Mouse (Mus musculus): ENCODE data around the gene Fndc4. TPM values are rescaled to one million over a fixed set of nuclear protein-coding genes. Genes with fewer than 3 reads are reported as not detected.

Fndc4 gene
- 22.3 and 28.5 TPM in 2 replicates for polyA plus RNA-seq (2014; fragmentation: Nextera tagmentation; extraction: Ambion mirVana)

DNA sequence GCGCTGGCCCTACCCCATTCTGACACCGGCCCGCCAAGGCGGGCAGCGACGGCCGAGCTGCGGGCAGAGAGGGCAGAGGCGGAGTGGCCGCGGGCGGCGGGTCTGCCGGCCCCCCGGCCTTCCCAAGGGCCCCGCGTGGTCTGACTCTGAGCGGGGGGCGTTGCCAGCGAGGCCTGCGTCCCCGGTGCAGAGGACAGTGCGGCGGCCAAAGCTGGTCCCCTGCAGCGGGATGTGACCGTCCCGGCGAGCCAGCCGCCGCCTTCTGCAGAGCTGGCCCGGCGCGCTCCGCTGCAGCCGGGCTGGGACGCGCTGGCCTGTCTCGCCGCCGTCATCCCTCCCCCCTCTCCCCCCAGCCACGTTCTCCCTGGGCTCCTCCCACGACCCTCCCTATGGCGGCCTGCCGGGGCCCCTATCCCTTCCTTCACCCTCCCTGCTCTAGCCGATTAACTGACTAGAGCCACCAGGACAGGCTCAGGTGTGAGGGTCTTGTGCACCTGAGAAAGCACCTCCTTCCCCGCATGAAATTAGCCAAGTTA, at the start of gene Fndc4:
Gene Fndc4 (minus strand): TSS at position 475 of the 536 bp plus-strand sequence.
- H3K27ac ChIP-seq (ENCODE audit: low read depth, low read length): 0 out of 2 replicates have a peak within 1 kb of the TSS, but pooled peaks have one; percentile 41
- no peaks in the 10 kb centered on the region for H3K27me3 ChIP-seq (ENCODE audit: control insufficient read depth, insufficient read depth, low read length)
- H3K9ac ChIP-seq (ENCODE audit: low read depth, low read length): peak within 1 kb of the TSS; percentile 89
- no peaks in the 10 kb centered on the region for H3K9me3 ChIP-seq (replicated peaks; ENCODE audit: control insufficient read depth, low read length)
- peaks cover 3% of the 10 kb centered on the region; the same call in 1 of the 2 replicates for H3K4me1 ChIP-seq (ENCODE audit: control insufficient read depth, insufficient read depth, low read length)
- peak within 1 kb of the TSS; percentile 99 for H3K4me2 ChIP-seq
- WGBS (ENCODE audit: insufficient replicate concordance): 0% methylated on average over 43 of the region's 46 CpGs
- peak; percentile 53; the same call in 1 of the 2 replicates for ATAC-seq (replicated peaks; ENCODE audit: insufficient number of reproducible peaks, low FRiP score, low TSS enrichment)
- peak within 1 kb of the TSS; percentile 79 for H3K4me3 ChIP-seq (ENCODE audit: low read depth, low read length)
- H3K36me3 ChIP-seq (ENCODE audit: control insufficient read depth, insufficient read depth, low read length): peaks cover 8% of the 10 kb centered on the region; the same call in 1 of the 2 replicates

DNA sequence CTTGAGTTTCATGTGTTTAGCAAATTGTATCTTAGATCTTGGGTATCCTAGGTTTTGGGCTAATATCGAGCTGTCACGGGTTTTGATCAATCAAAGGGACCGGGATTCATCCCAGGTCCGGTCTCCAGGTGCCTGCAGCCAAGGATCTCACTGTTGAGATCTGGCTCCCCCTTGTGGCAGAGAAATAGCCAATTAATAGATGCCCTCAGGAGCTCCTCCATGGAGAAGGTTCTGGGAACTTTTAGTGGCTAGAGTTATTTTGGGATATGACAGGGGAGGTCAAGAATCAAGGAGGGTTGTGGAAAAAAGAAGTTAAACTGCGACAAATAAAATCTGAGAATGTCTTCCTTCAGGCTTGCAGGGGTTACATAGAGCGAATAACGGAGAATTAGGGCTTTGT, 32.4 kb upstream of the Fndc4 start:
- Histone ChIP-seq H3K4me2 (no peak overlapping the region), H3K36me3 (ENCODE audit: control insufficient read depth, insufficient read depth, low read length) (no peaks in the 10 kb centered on the region), H3K27me3 (ENCODE audit: control insufficient read depth, insufficient read depth, low read length) (no peaks in the 10 kb centered on the region), H3K4me1 (ENCODE audit: control insufficient read depth, insufficient read depth, low read length) (no peaks in the 10 kb centered on the region), H3K4me3 (ENCODE audit: low read depth, low read length) (no peak overlapping the region), H3K27ac (ENCODE audit: low read depth, low read length) (no peak overlapping the region), H3K9me3 (replicated peaks; ENCODE audit: control insufficient read depth, low read length) (no peaks in the 10 kb centered on the region), H3K9ac (ENCODE audit: low read depth, low read length) (no peak overlapping the region)
- WGBS (ENCODE audit: insufficient replicate concordance): 32% methylated on average over 7 of the region's 7 CpGs
- no peak for ATAC-seq (replicated peaks; ENCODE audit: insufficient number of reproducible peaks, low FRiP score, low TSS enrichment)

- H3K4me2 ChIP-seq: no peak overlapping the region
- H3K27ac ChIP-seq (ENCODE audit: low read depth, low read length): no peak overlapping the region
- no peaks in the 10 kb centered on the region for H3K4me1 ChIP-seq (ENCODE audit: control insufficient read depth, insufficient read depth, low read length)
- no peak overlapping the region for H3K9ac ChIP-seq (ENCODE audit: low read depth, low read length)
- 19% methylated on average over 5 of the region's 5 CpGs for WGBS (ENCODE audit: insufficient replicate concordance)
- H3K36me3 ChIP-seq (ENCODE audit: control insufficient read depth, insufficient read depth, low read length): no peaks in the 10 kb centered on the region
- no peaks in the 10 kb centered on the region for H3K9me3 ChIP-seq (replicated peaks; ENCODE audit: control insufficient read depth, low read length)
- H3K4me3 ChIP-seq (ENCODE audit: low read depth, low read length): no peak overlapping the region
- no peak for ATAC-seq (replicated peaks; ENCODE audit: insufficient number of reproducible peaks, low FRiP score, low TSS enrichment)
- no peaks in the 10 kb centered on the region for H3K27me3 ChIP-seq (ENCODE audit: control insufficient read depth, insufficient read depth, low read length)
These were observed 31.0 kb upstream of the Fndc4 start for GRCm38 (mm10) chr5:31326850-31327249.

DNA sequence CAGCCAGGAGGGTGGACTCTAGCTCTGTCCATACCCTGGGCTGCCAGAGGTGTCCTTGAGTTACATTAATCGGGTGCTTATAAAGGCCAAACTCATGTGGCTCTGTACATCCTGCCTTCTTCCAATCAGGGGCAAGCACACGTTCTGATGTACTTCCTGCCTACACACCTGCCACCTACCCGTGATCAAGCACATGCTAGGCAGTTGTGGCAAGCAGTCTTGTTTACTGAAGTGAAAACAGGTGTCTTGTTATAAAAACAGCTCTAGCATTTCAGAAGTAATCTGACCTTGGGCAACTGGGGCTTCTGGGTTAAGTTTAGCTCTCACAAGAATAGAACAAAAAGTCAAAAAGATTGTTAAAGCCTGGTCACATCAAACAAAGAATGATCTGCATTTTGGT, 28.2 kb upstream of the Fndc4 start:
- H3K36me3 ChIP-seq (ENCODE audit: control insufficient read depth, insufficient read depth, low read length): no peaks in the 10 kb centered on the region
- H3K4me1 ChIP-seq (ENCODE audit: control insufficient read depth, insufficient read depth, low read length): no peaks in the 10 kb centered on the region
- H3K27ac ChIP-seq (ENCODE audit: low read depth, low read length): no peak overlapping the region
- H3K4me2 ChIP-seq: no peak overlapping the region
- H3K9me3 ChIP-seq (replicated peaks; ENCODE audit: control insufficient read depth, low read length): no peaks in the 10 kb centered on the region
- no peak overlapping the region for H3K4me3 ChIP-seq (ENCODE audit: low read depth, low read length)
- 63% methylated on average over 3 of the region's 3 CpGs for WGBS (ENCODE audit: insufficient replicate concordance)
- ATAC-seq (replicated peaks; ENCODE audit: insufficient number of reproducible peaks, low FRiP score, low TSS enrichment): no peak
- no peak overlapping the region for H3K9ac ChIP-seq (ENCODE audit: low read depth, low read length)
- no peaks in the 10 kb centered on the region for H3K27me3 ChIP-seq (ENCODE audit: control insufficient read depth, insufficient read depth, low read length)

DNA sequence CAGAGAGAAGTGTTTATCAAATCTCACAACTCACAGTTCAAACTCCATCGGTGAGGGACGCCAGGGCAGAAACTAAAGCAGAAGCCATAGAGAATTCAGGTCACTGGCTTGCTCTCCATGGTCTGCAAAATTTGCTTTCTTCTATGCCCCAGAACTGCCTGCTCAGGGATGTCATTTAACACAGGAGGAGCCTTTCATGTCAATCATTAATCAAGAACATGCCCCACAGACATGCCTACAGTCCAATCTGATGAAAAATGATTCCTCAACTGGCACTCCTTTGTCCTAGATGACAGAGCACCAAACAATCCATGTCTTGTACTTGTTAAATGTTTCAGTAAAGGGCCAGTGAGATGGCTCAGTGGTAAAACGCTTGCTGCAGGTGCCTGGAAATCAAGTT, 26.9 kb upstream of the Fndc4 start:
- H3K4me1 ChIP-seq (ENCODE audit: control insufficient read depth, insufficient read depth, low read length): no peaks in the 10 kb centered on the region
- H3K27me3 ChIP-seq (ENCODE audit: control insufficient read depth, insufficient read depth, low read length): no peaks in the 10 kb centered on the region
- 79% methylated on average over 3 of the region's 3 CpGs for WGBS (ENCODE audit: insufficient replicate concordance)
- no peak overlapping the region for H3K27ac ChIP-seq (ENCODE audit: low read depth, low read length)
- H3K4me3 ChIP-seq (ENCODE audit: low read depth, low read length): no peak overlapping the region
- ATAC-seq (replicated peaks; ENCODE audit: insufficient number of reproducible peaks, low FRiP score, low TSS enrichment): no peak
- no peak overlapping the region for H3K9ac ChIP-seq (ENCODE audit: low read depth, low read length)
- H3K36me3 ChIP-seq (ENCODE audit: control insufficient read depth, insufficient read depth, low read length): no peaks in the 10 kb centered on the region
- H3K4me2 ChIP-seq: no peak overlapping the region
- no peaks in the 10 kb centered on the region for H3K9me3 ChIP-seq (replicated peaks; ENCODE audit: control insufficient read depth, low read length)

- Histone ChIP-seq H3K4me3 (ENCODE audit: low read depth, low read length) (no peak overlapping the region), H3K9ac (ENCODE audit: low read depth, low read length) (no peak overlapping the region), H3K36me3 (ENCODE audit: control insufficient read depth, insufficient read depth, low read length) (no peaks in the 10 kb centered on the region), H3K9me3 (replicated peaks; ENCODE audit: control insufficient read depth, low read length) (no peaks in the 10 kb centered on the region), H3K27ac (ENCODE audit: low read depth, low read length) (no peak overlapping the region), H3K27me3 (ENCODE audit: control insufficient read depth, insufficient read depth, low read length) (no peaks in the 10 kb centered on the region), H3K4me2 (no peak overlapping the region), H3K4me1 (ENCODE audit: control insufficient read depth, insufficient read depth, low read length) (no peaks in the 10 kb centered on the region)
- WGBS (ENCODE audit: insufficient replicate concordance): 78% methylated on average over 8 of the region's 8 CpGs
- no peak for ATAC-seq (replicated peaks; ENCODE audit: insufficient number of reproducible peaks, low FRiP score, low TSS enrichment)
These were observed 16.9 kb upstream of the Fndc4 start for GRCm38 (mm10) chr5:31312806-31313205.

DNA sequence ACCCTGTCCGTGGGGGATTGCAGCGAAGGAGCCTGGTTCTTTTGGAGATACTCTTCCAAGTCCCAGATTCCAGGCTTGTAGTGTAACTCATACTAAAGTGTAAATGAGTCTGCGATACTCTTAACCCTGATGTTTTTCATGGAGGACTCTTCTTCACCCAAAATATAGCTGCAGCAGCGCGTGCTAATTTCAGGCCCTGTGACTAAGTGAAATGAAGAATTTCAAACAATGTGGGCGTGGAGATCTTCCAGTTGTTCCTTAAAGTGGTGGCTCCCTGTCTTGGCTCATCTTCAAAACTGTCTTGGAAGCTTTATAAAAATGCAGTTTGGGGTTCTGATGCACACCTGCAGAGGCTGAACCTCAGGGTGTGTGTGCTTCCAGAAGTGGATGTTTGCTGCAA, 7.2 kb upstream of the Fndc4 start:
- Histone ChIP-seq H3K9ac (ENCODE audit: low read depth, low read length) (no peak overlapping the region), H3K4me2 (no peak overlapping the region), H3K4me3 (ENCODE audit: low read depth, low read length) (no peak overlapping the region), H3K4me1 (ENCODE audit: control insufficient read depth, insufficient read depth, low read length) (no peaks in the 10 kb centered on the region), H3K9me3 (replicated peaks; ENCODE audit: control insufficient read depth, low read length) (no peaks in the 10 kb centered on the region), H3K36me3 (ENCODE audit: control insufficient read depth, insufficient read depth, low read length) (no peaks in the 10 kb centered on the region), H3K27ac (ENCODE audit: low read depth, low read length) (no peak overlapping the region), H3K27me3 (ENCODE audit: control insufficient read depth, insufficient read depth, low read length) (no peaks in the 10 kb centered on the region)
- 79% methylated on average over 6 of the region's 6 CpGs for WGBS (ENCODE audit: insufficient replicate concordance)
- ATAC-seq (replicated peaks; ENCODE audit: insufficient number of reproducible peaks, low FRiP score, low TSS enrichment): no peak

GRCm38 (mm10) chr5:31301866-31302265, 6.0 kb upstream of the Fndc4 start:
- WGBS (ENCODE audit: insufficient replicate concordance): 61% methylated on average over 8 of the region's 8 CpGs
- no peak overlapping the region for H3K4me3 ChIP-seq (ENCODE audit: low read depth, low read length)
- no peaks in the 10 kb centered on the region for H3K27me3 ChIP-seq (ENCODE audit: control insufficient read depth, insufficient read depth, low read length)
- no peaks in the 10 kb centered on the region for H3K4me1 ChIP-seq (ENCODE audit: control insufficient read depth, insufficient read depth, low read length)
- no peak overlapping the region for H3K9ac ChIP-seq (ENCODE audit: low read depth, low read length)
- H3K27ac ChIP-seq (ENCODE audit: low read depth, low read length): no peak overlapping the region
- ATAC-seq (replicated peaks; ENCODE audit: insufficient number of reproducible peaks, low FRiP score, low TSS enrichment): no peak
- H3K9me3 ChIP-seq (replicated peaks; ENCODE audit: control insufficient read depth, low read length): no peaks in the 10 kb centered on the region
- no peaks in the 10 kb centered on the region for H3K36me3 ChIP-seq (ENCODE audit: control insufficient read depth, insufficient read depth, low read length)
- no peak overlapping the region for H3K4me2 ChIP-seq

DNA sequence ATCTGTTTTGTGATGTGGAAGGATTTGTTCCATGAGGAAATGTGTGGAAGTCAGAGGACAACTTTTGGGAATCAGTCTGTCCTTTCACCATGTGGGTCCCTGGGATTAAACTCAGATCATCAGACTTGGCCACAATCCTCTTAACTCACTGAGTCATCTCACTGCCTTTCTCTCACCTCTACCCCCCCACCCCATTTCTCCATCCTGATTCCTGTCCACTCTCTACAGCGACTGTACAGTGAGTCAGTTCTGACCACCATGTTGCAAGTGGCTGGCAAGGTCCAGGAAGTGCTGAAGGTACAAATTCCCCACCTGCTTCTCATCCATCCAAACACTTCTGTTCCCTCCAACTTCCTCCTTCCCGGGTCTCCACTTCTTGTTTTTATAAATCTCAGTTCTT, 2.6 kb upstream of the Fndc4 start:
- no peak overlapping the region for H3K4me3 ChIP-seq (ENCODE audit: low read depth, low read length)
- no peaks in the 10 kb centered on the region for H3K9me3 ChIP-seq (replicated peaks; ENCODE audit: control insufficient read depth, low read length)
- no peak overlapping the region for H3K27ac ChIP-seq (ENCODE audit: low read depth, low read length)
- H3K4me1 ChIP-seq (ENCODE audit: control insufficient read depth, insufficient read depth, low read length): peaks cover 3% of the 10 kb centered on the region; the same call in 1 of the 2 replicates
- ATAC-seq (replicated peaks; ENCODE audit: insufficient number of reproducible peaks, low FRiP score, low TSS enrichment): no peak
- H3K9ac ChIP-seq (ENCODE audit: low read depth, low read length): no peak overlapping the region
- 0 out of 2 replicates have a peak, but pooled peaks cover 5% of the 10 kb centered on the region for H3K36me3 ChIP-seq (ENCODE audit: control insufficient read depth, insufficient read depth, low read length)
- no peaks in the 10 kb centered on the region for H3K27me3 ChIP-seq (ENCODE audit: control insufficient read depth, insufficient read depth, low read length)
- H3K4me2 ChIP-seq: no peak overlapping the region
- WGBS (ENCODE audit: insufficient replicate concordance): 52% methylated on average over 2 of the region's 2 CpGs

Measured in heart, embryonic 11.5 days (tissue).